Mouse (Mus musculus) ES-E14 (cell line): ENCODE measurements around the gene Ptdss2. TPM values are rescaled to one million over a fixed set of nuclear protein-coding genes. Genes with fewer than 3 reads are reported as not detected.

Experiments
- DNase-seq: peaks from one replicate; pipeline ENCODE4 v3.0.0-alpha.2; 2013; ENCODE audit warnings: low read depth, low spot score
- H3K27ac ChIP-seq: 2 replicates; pipeline ENCODE4 v1.5.1; 2012; ENCODE audit warnings: low read depth, mild to moderate bottlenecking, low read length, moderate library complexity, mixed read lengths; ENCODE audit not compliant: poor library complexity, insufficient read depth, severe bottlenecking
- H3K36me3 ChIP-seq: 2 replicates; pipeline ENCODE4 v1.6.1; 2012; ENCODE audit warnings: mild to moderate bottlenecking, low read length, moderate library complexity, mixed read lengths; ENCODE audit not compliant: control insufficient read depth, poor library complexity, insufficient read depth, severe bottlenecking
- H3K4me1 ChIP-seq, 2 experiments: fragments of 150-350 bp in 1 of 2; sonication (generic) in 1 of 2; 2 replicates each; pipeline ENCODE4 v1.6.1; 2012; ENCODE audit warnings: low read length in 2 of 2, mild to moderate bottlenecking in 1 of 2, mixed read lengths in 1 of 2; ENCODE audit not compliant: control insufficient read depth in 2 of 2, insufficient read depth in 2 of 2, poor library complexity in 1 of 2
- H3K4me3 ChIP-seq, 2 experiments: fragments of 150-350 bp in 1 of 2; sonication (generic) in 1 of 2; 2 replicates each; pipeline ENCODE4 v1.5.1; 2012; ENCODE audit warnings: low read length in 2 of 2, low read depth in 1 of 2, mild to moderate bottlenecking in 1 of 2, mixed read lengths in 1 of 2; ENCODE audit not compliant: insufficient read depth in 1 of 2, poor library complexity in 1 of 2, severe bottlenecking in 1 of 2
- H3K9ac ChIP-seq: 2 replicates; pipeline ENCODE4 v1.6.1; 2012; ENCODE audit warnings: low read depth, mild to moderate bottlenecking, low read length, mixed read lengths; ENCODE audit not compliant: poor library complexity, insufficient read depth, severe bottlenecking
- H3K9me3 ChIP-seq: fragments of 150-350 bp; sonication (generic); 2 replicates; pipeline ENCODE4 v1.6.1; 2012; ENCODE audit warnings: low read depth, mild to moderate bottlenecking, low read length; ENCODE audit not compliant: control insufficient read depth, insufficient read depth
- CHD2 ChIP-seq: IDR thresholded peaks from 2 replicates; pipeline ENCODE4 v1.6.1; 2014; ENCODE audit warnings: mild to moderate bottlenecking, low read depth, low read length, inconsistent platforms
- HCFC1 ChIP-seq: IDR thresholded peaks from 2 replicates; pipeline ENCODE4 v1.6.1; 2012; ENCODE audit warnings: low read length, inconsistent platforms, borderline replicate concordance; ENCODE audit not compliant: insufficient read depth
- MAFK ChIP-seq: IDR thresholded peaks from 2 replicates; pipeline ENCODE4 v1.6.1; 2014; ENCODE audit warnings: mild to moderate bottlenecking, low read depth, low read length, inconsistent platforms; ENCODE audit not compliant: insufficient read depth
- ZC3H11A ChIP-seq: IDR thresholded peaks from 2 replicates; pipeline ENCODE4 v1.6.1; 2012; ENCODE audit warnings: low read depth, mild to moderate bottlenecking, inconsistent platforms, low read length, borderline replicate concordance
- ZNF384 ChIP-seq: IDR thresholded peaks from 2 replicates; pipeline ENCODE4 v1.6.1; 2012; ENCODE audit warnings: low read depth, low read length, inconsistent platforms
- in situ Hi-C, 2 experiments: fragments of 600-800 bp; cut with MboI; formaldehyde crosslinking; loops; one replicate each; pipeline ENCODE4 v1.15.1; 2025; ENCODE audit warnings: low sequenced_read_pairs in 2 of 2, inconsistent platforms in 1 of 2; ENCODE audit not compliant: unreplicated experiment in 2 of 2
- total RNA-seq: library from RNA; depleted of rRNA; stranded (reverse); fragments of 300-350 nt; gene quantifications from 2 replicates; pipeline ENCODE4 v1.2.3, GENCODE M21; 2012

Ptdss2 gene
- total RNA-seq, 1 experiment = 65.1 TPM

DNA sequence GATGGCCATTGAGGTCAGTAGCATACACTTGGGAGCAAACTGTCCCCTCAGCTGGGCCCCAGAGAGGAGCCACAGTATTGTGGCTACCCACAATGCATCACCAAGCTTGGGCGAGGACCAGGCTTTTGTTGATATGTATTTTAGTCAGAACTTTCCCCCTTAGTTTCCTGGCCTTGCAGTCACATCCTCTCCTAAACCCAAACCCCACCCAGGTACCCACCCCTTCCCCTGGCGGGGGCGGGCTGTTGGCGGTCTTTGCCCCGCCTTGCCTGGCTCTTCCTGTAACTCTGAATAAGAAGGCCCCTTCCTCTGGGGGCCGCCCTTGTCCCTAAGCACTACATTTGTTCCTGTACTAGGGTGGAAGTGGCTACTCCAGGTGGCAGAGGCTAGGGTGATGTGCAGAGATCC lies 25.5 kb upstream of the Ptdss2 start:
- H3K36me3 ChIP-seq = peaks cover 2% of the 10 kb centered on the region; the same call in 1 of the 2 replicates
- H3K27ac ChIP-seq = no peak overlapping the region
- TF ChIP-seq ZC3H11A (no peak), ZNF384 (no peak), MAFK (no peak), HCFC1 (no peak), CHD2 (no peak)
- DNase-seq = peak; percentile 65
- H3K9ac ChIP-seq = peak overlapping the region; percentile 45; the same call in 1 of the 2 replicates
- no peaks in the 10 kb centered on the region for H3K9me3 ChIP-seq
- peak overlapping the region; percentile 39 to 56 for H3K4me3 ChIP-seq
- H3K4me1 ChIP-seq = peaks cover 10 to 22% of the 10 kb centered on the region in 2 experiments
- in situ Hi-C loops = no loop called here

DNA sequence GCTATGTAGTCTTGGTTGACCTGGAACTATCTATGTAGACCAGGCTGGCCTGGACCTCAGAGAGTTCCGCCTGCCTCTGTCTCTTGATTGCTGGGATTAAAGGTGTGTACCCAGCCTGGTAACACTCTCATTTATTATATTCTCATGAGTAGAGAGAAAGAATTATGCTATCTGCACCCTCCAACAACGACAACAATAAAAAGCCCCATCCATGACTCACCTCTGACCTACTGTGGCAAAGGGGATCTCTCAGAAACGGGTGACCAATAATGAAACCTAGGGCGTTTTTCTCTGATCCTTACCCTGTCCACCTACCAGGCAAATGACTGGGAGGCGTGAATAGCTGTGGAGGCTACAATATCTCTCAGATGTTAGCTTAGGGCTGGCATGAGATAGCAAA lies 25.0 kb upstream of the Ptdss2 start:
- in situ Hi-C loops = no loop called here
- Histone ChIP-seq H3K9ac (no peak overlapping the region), H3K27ac (no peak overlapping the region), H3K4me3 (no peak overlapping the region), H3K36me3 (peaks cover 2% of the 10 kb centered on the region; the same call in 1 of the 2 replicates), H3K4me1 (peaks cover 10 to 21% of the 10 kb centered on the region in 2 experiments), H3K9me3 (no peaks in the 10 kb centered on the region)
- TF ChIP-seq HCFC1 = no peak
- no peak for TF ChIP-seq ZNF384
- TF ChIP-seq MAFK = no peak
- no peak for TF ChIP-seq ZC3H11A
- TF ChIP-seq CHD2 = no peak
- no peak for DNase-seq

DNA sequence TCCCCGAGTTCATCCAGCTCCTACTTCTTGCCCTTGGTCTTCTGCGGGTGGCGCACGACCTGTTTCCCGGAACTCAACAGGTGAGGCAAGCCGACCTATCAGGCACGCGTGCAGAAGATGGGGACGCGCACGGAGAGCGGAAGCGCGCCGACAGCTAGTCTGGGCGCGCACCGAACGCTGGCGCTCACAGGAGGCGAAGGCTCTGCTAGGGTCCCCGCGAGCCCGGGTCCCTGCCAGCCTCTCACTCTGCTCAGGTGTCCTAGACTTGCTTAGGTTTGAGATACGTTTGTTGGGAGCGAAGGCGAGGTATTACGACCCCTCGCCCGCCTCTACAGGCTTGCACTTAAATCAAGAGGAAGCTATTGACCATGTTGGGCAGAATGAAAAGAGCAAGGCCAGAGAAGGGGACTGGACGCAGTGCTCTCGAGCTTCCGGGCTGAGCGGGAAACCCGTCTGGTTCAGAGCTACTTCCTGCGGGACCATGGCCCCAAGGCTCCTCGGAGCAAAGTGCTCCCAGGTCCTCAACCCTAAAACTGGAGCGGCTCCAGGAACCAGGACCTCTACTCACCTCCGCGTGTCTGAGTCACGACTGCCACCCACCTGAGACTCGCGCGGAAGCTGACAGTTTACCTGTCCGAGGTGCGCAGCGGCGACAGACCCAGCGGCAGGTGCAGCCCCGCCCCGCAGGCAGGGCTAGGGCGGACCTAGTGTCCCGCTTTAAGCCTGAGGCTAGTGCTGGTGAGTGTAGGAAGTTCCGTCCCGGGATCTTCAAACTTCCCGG lies 22.1 kb upstream of the Ptdss2 start, which contains the start of gene Sigirr:
Gene Sigirr, minus strand, starts transcription at position 662 of the 781 bp plus-strand sequence.
- no peaks in the 10 kb centered on the region for H3K9me3 ChIP-seq
- no peak for DNase-seq
- in situ Hi-C loops = no loop called here
- H3K27ac ChIP-seq = peak within 1 kb of the TSS; percentile 20
- H3K4me3 ChIP-seq = peak within 1 kb of the TSS; percentile 61 to 74
- no peak for TF ChIP-seq HCFC1
- TF ChIP-seq MAFK = no peak
- TF ChIP-seq CHD2 = no peak
- TF ChIP-seq ZC3H11A = no peak
- no peak for TF ChIP-seq ZNF384
- H3K9ac ChIP-seq = peak within 1 kb of the TSS; percentile 26
- H3K36me3 ChIP-seq = no peaks in the 10 kb centered on the region; the same call in 1 of the 2 replicates
- H3K4me1 ChIP-seq = peaks cover 6 to 13% of the 10 kb centered on the region in 2 experiments

DNA sequence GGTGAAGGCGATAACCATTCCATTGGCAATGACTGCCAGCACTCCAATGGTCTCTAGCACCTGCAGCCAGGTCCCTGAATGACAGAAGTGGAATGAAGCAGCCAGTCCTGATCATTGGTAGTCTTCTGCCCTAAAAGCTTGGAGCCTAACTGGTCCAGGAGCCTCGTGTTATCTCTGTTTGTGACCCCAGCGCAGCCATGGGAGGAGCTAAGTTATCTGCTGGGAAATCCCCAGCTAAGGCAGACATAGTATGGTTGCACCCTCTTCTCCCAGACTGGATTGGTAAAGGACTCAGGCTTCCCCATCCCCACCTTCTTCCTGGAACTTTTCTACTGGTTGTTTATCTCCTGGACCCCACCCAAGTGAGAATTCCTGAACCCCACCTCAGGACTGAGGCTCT lies 19.0 kb upstream of the Ptdss2 start:
- H3K4me3 ChIP-seq = no peak overlapping the region
- H3K9me3 ChIP-seq = no peaks in the 10 kb centered on the region
- H3K9ac ChIP-seq = no peak overlapping the region
- TF ChIP-seq ZNF384 (no peak), MAFK (no peak), ZC3H11A (no peak), CHD2 (no peak), HCFC1 (no peak)
- in situ Hi-C loops = no loop called here
- no peak overlapping the region for H3K27ac ChIP-seq
- H3K36me3 ChIP-seq = peaks cover 9% of the 10 kb centered on the region; the same call in 1 of the 2 replicates
- DNase-seq = no peak
- H3K4me1 ChIP-seq = peaks cover 0 to 1% of the 10 kb centered on the region in 2 experiments; a peak in 1 of 4 replicates
